Mouse (Mus musculus): ENCODE results near the gene Avpr2. TPM values are rescaled to one million over a fixed set of nuclear protein-coding genes. Genes with fewer than 3 reads are reported as not detected.

Gene Avpr2
- polyA plus RNA-seq (2012; rRNA removed; ENCODE audit: low replicate concordance): not detected in 2 replicates

GRCm38 (mm10) chrX:73891551-73892152 is at the start of gene Avpr2:
TSS of gene Avpr2 (plus strand) at chrX:73892102.

GRCm38 (mm10) chrX:73895719-73896118 is 3.8 kb downstream of the Avpr2 start, which contains the start of gene L1cam:
TSS of gene L1cam (minus strand) at chrX:73896105.

GRCm38 (mm10) chrX:73921823-73922549 is 30.1 kb downstream of the Avpr2 start, which contains the start of the genes Arhgap4 and Naa10:
TSS of gene Arhgap4 (minus strand) at chrX:73921870.
TSS of gene Naa10 (minus strand) at chrX:73921944.

GRCm38 (mm10) chrX:73930402-73931062 is 38.6 kb downstream of the Avpr2 start, which contains the start of gene Renbp:
TSS of gene Renbp (minus strand) at chrX:73930850.

Other genes starting within 250 kb of the Avpr2 start
- gene Pnck, start 232.0 kb upstream of the Avpr2 start, polyA plus RNA-seq (2012; rRNA removed; ENCODE audit: low replicate concordance): 3.1 and 7.9 TPM in 2 replicates
- 32.4 and 66.4 TPM in 2 replicates for gene Slc6a8, start 219.0 kb upstream of the Avpr2 start, polyA plus RNA-seq (2012; rRNA removed; ENCODE audit: low replicate concordance)
- 52.1 and 145 TPM in 2 replicates for gene Bcap31, start 175.9 kb upstream of the Avpr2 start, polyA plus RNA-seq (2012; rRNA removed; ENCODE audit: low replicate concordance)
- 54.7 and 56.8 TPM in 2 replicates for gene Abcd1, start 175.5 kb upstream of the Avpr2 start, polyA plus RNA-seq (2012; rRNA removed; ENCODE audit: low replicate concordance)
- gene Plxnb3, start 135.0 kb upstream of the Avpr2 start, polyA plus RNA-seq (2012; rRNA removed; ENCODE audit: low replicate concordance): 1.1 and 2.1 TPM in 2 replicates
- 33.8 and 40.9 TPM in 2 replicates for gene Srpk3, start 117.7 kb upstream of the Avpr2 start, polyA plus RNA-seq (2012; rRNA removed; ENCODE audit: low replicate concordance)
- 290 and 957 TPM in 2 replicates for gene Idh3g, start 105.2 kb upstream of the Avpr2 start, polyA plus RNA-seq (2012; rRNA removed; ENCODE audit: low replicate concordance)
- gene Ssr4, start 105.1 kb upstream of the Avpr2 start, polyA plus RNA-seq (2012; rRNA removed; ENCODE audit: low replicate concordance): 196 and 219 TPM in 2 replicates
- gene Pdzd4, start 67.1 kb upstream of the Avpr2 start, polyA plus RNA-seq (2012; rRNA removed; ENCODE audit: low replicate concordance): 1.9 and 2.8 TPM in 2 replicates
- gene L1cam, start 4.0 kb downstream of the Avpr2 start, polyA plus RNA-seq (2012; rRNA removed; ENCODE audit: low replicate concordance): 3.8 and 4.2 TPM in 2 replicates
- 109 and 157 TPM in 2 replicates for gene Arhgap4, start 29.8 kb downstream of the Avpr2 start, polyA plus RNA-seq (2012; rRNA removed; ENCODE audit: low replicate concordance)
- 45.5 and 58.2 TPM in 2 replicates for gene Naa10, start 29.8 kb downstream of the Avpr2 start, polyA plus RNA-seq (2012; rRNA removed; ENCODE audit: low replicate concordance)
- gene Renbp, start 38.7 kb downstream of the Avpr2 start, polyA plus RNA-seq (2012; rRNA removed; ENCODE audit: low replicate concordance): 14.0 and 16.6 TPM in 2 replicates
- 29.8 and 73.5 TPM in 2 replicates for gene Hcfc1, start 74.3 kb downstream of the Avpr2 start, polyA plus RNA-seq (2012; rRNA removed; ENCODE audit: low replicate concordance)
- 228 and 351 TPM in 2 replicates for gene Irak1, start 131.8 kb downstream of the Avpr2 start, polyA plus RNA-seq (2012; rRNA removed; ENCODE audit: low replicate concordance)
- 2.1 TPM in 1 of 2 replicates, not detected in the other for gene Opn1mw, start 235.4 kb downstream of the Avpr2 start, polyA plus RNA-seq (2012; rRNA removed; ENCODE audit: low replicate concordance)
- gene Mecp2, start 243.3 kb downstream of the Avpr2 start, polyA plus RNA-seq (2012; rRNA removed; ENCODE audit: low replicate concordance): 6.0 and 8.2 TPM in 2 replicates